Mouse (Mus musculus) erythroblast, embryonic 14.5 days (primary cell): ENCODE data around the gene Nupl1.

Source experiments
- GATA1 ChIP-seq: IDR thresholded peaks from 2 replicates; pipeline ENCODE4 v1.6.1; 2012; ENCODE audit warnings: low read length, inconsistent platforms, mixed read lengths
- TAL1 ChIP-seq: IDR thresholded peaks from 3 replicates; pipeline ENCODE4 v1.6.1; 2012; ENCODE audit warnings: low read length, inconsistent platforms, mixed read lengths

DNA sequence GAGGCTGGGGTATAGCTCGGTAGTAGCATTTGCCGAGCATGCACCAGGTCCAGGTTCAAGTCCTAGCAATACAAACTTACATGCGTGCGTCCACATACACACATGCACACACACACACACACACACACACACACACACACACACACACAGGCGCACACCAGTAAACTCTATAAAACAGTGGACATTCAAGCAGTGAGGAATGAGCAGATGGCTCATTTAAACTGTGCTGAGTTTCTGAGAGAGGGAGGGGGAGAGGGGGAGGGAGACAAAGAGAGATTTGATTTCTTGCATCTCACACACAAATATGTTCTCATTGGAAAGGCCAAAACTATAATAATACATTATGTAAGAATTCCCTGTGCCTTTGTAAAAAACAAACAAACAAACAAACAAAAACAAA is 55.2 kb downstream of the Nupl1 start:
- no peak for TF ChIP-seq TAL1
- no peak for TF ChIP-seq GATA1
